Comparison of ENCODE assay signal across 9 mouse cellular contexts in genomic region chr12:37108819-37109473, GRCm38 (mm10). TPM values are rescaled to one million over a fixed set of nuclear protein-coding genes. Genes with fewer than 3 reads are reported as not detected.
DNase-seq lines count a peak whose midpoint lies in the region; ATAC-seq lines count a peak whose summit lies in the region.
"Had no signal": no experiment of that assay in that cellular context is flagged by ENCODE, and none has a peak within 500 bp of the region (broad histone marks: within the 10 kb centered on the region; RNA-seq: fewer than 3 reads in every experiment).

No protein-coding gene starts in this region.

- peaks cover 15% of the 10 kb centered on the region for H3K4me1 ChIP-seq in heart, embryonic 15.5 days (replicated peaks)
- peaks cover 20% of the 10 kb centered on the region for H3K4me1 ChIP-seq in limb, embryonic 13.5 days

- peak overlapping the region; percentile 22 for H3K27ac ChIP-seq in heart, embryonic 15.5 days
- H3K27ac ChIP-seq in limb, embryonic 13.5 days: peak overlapping the region; percentile 93

- peak overlapping the region; percentile 87 for H3K4me2 ChIP-seq in heart, embryonic 15.5 days
- peak overlapping the region; percentile 84 for H3K4me2 ChIP-seq in limb, embryonic 13.5 days (replicated peaks)

- under 1% methylated on average over 29 of the region's 29 CpGs for WGBS in heart, embryonic 15.5 days
- WGBS in limb, embryonic 13.5 days: under 1% methylated on average over 29 of the region's 29 CpGs

- peak overlapping the region; percentile 52 for H3K4me3 ChIP-seq in heart, embryonic 15.5 days
- peak overlapping the region; percentile 67 for H3K4me3 ChIP-seq in limb, embryonic 13.5 days

- peak; percentile 53 for ATAC-seq in heart, embryonic 15.5 days (replicated peaks; ENCODE audit: insufficient number of reproducible peaks, insufficient read depth, low FRiP score, low read depth)
- ATAC-seq in limb, embryonic 13.5 days (ENCODE audit: low FRiP score, low read depth): peak; percentile 37
- ATAC-seq in CD4-positive, CD25-positive, alpha-beta regulatory T cell, adult 4 months: no peak

- peak; percentile 11 to 16 for DNase-seq in cerebellum, postnatal 25 days
- no peak for DNase-seq in cerebellum, adult 9-11 months
- peak; percentile 21 for DNase-seq in urinary bladder, adult 2 months (ENCODE audit: low spot score)
- DNase-seq in urinary bladder, postnatal 14 days (ENCODE audit: low spot score): no peak
- peak; percentile 67 for DNase-seq in neural tube, embryonic 10.5 days (ENCODE audit: extremely low spot score, low spot score)

- H3K36me3 ChIP-seq in heart, embryonic 15.5 days: no peaks in the 10 kb centered on the region
- H3K36me3 ChIP-seq in limb, embryonic 13.5 days: no peaks in the 10 kb centered on the region

- H3K9me3 ChIP-seq in heart, embryonic 15.5 days (replicated peaks): no peaks in the 10 kb centered on the region
- no peaks in the 10 kb centered on the region for H3K9me3 ChIP-seq in limb, embryonic 13.5 days

- H3K27me3 ChIP-seq in heart, embryonic 15.5 days: peaks cover 41% of the 10 kb centered on the region
- peaks cover 4% of the 10 kb centered on the region; the same call in 1 of the 2 replicates for H3K27me3 ChIP-seq in limb, embryonic 13.5 days
- H3K27me3 ChIP-seq: CH12.LX had no signal

- H3K9ac ChIP-seq in heart, embryonic 15.5 days: peak overlapping the region; percentile 50
- peak overlapping the region; percentile 89 for H3K9ac ChIP-seq in limb, embryonic 13.5 days

RNA-seq across cellular contexts. Expression of gene Meox2, which starts 0.6 kb away (rescaled TPM):
- 3.6 and 4.5 TPM in 2 replicates for polyA plus RNA-seq in urinary bladder, adult 2 months (2012; rRNA removed)
- 5.8 and 5.9 TPM in 2 replicates for polyA plus RNA-seq in heart, embryonic 15.5 days (2015; fragmentation: Nextera tagmentation; extraction: Ambion mirVana)
- polyA plus RNA-seq in limb, embryonic 13.5 days (2015; fragmentation: Nextera tagmentation; extraction: Ambion mirVana): 76.9 and 81.7 TPM in 2 replicates
- polyA plus RNA-seq in CD4-positive, CD25-positive, alpha-beta regulatory T cell, adult 4 months (2017; shearing (Covaris generic)): not detected

Comparison
In these comparisons a context has a peak if more than half of its experiments do, and no peak if none do; other contexts are left out.
1. DNase-seq: peak in cerebellum, postnatal 25 days (2 of 2), urinary bladder, adult 2 months (single experiment) and neural tube, embryonic 10.5 days (single experiment); none in cerebellum, adult 9-11 months (single experiment) and urinary bladder, postnatal 14 days (single experiment).
2. RNA of gene Meox2, which starts 0.6 kb away (polyA plus RNA-seq): 76.9 to 81.7 TPM in limb, embryonic 13.5 days; 5.8 to 5.9 TPM in heart, embryonic 15.5 days, 3.6 to 4.5 TPM in urinary bladder, adult 2 months and not detected in CD4-positive, CD25-positive, alpha-beta regulatory T cell, adult 4 months; every median in the first group is over 10 times any median in the second.